Comparison of ENCODE assay signal across 21 mouse cellular contexts in genomic region chr2:8818127-8818526, GRCm38 (mm10).
A peak's percentile ranks its signal among the peaks of the same experiment; 100 is the strongest.
DNase-seq lines count a peak whose midpoint lies in the region; ATAC-seq and TF ChIP-seq lines count a peak whose summit lies in the region.
"Had no signal": no experiment of that assay in that cellular context is flagged by ENCODE, and none has a peak within 500 bp of the region (broad histone marks: within the 10 kb centered on the region; RNA-seq: fewer than 3 reads in every experiment).

No protein-coding gene starts in this region.

- H3K4me2 ChIP-seq in embryonic facial prominence, embryonic 11.5 days (ENCODE audit: low read depth, low read length), result no peak overlapping the region
- H3K4me2 ChIP-seq in myocyte (ENCODE audit: low read depth), result peak overlapping the region; percentile 16
- H3K4me2 ChIP-seq: embryonic facial prominence, embryonic 15.5 days; hindbrain, embryonic 14.5 days; limb, embryonic 15.5 days; midbrain, embryonic 11.5 days; neural tube, embryonic 15.5 days had no signal

- H3K9ac ChIP-seq in embryonic facial prominence, embryonic 11.5 days (replicated peaks; ENCODE audit: low read length), result no peak overlapping the region
- H3K9ac ChIP-seq: embryonic facial prominence, embryonic 15.5 days; hindbrain, embryonic 14.5 days; limb, embryonic 15.5 days; liver, embryonic 14.5 days; neural tube, embryonic 15.5 days had no signal

- no peak overlapping the region for H3K4me3 ChIP-seq in embryonic facial prominence, embryonic 11.5 days (ENCODE audit: low read depth, low read length)
- no peak overlapping the region for H3K4me3 ChIP-seq in embryonic facial prominence, embryonic 10.5 days
- no peak overlapping the region for H3K4me3 ChIP-seq in kidney, adult 2 months (ENCODE audit: insufficient read depth, low read depth, low read length)
- H3K4me3 ChIP-seq in myocyte, result no peak overlapping the region
- H3K4me3 ChIP-seq: embryonic facial prominence, embryonic 15.5 days; gastrocnemius, adult 2 months; limb, embryonic 15.5 days; neural tube, embryonic 15.5 days had no signal

- WGBS in embryonic facial prominence, embryonic 11.5 days, result 53% methylated on average over 5 of the region's 5 CpGs
- WGBS in embryonic facial prominence, embryonic 10.5 days, result 70% methylated on average over 5 of the region's 5 CpGs
- 26% methylated on average over 5 of the region's 5 CpGs for WGBS in kidney, adult 2 months

- no peak overlapping the region for H3K27ac ChIP-seq in embryonic facial prominence, embryonic 11.5 days (replicated peaks; ENCODE audit: low read depth, low read length)
- no peak overlapping the region for H3K27ac ChIP-seq in embryonic facial prominence, embryonic 10.5 days (replicated peaks)
- no peak overlapping the region for H3K27ac ChIP-seq in kidney, adult 2 months (ENCODE audit: insufficient read depth, low read depth, low read length)
- H3K27ac ChIP-seq: embryonic facial prominence, embryonic 15.5 days; gastrocnemius, adult 2 months; hindbrain, embryonic 14.5 days; limb, embryonic 15.5 days; liver, embryonic 14.5 days; neural tube, embryonic 15.5 days had no signal

- H3K36me3 ChIP-seq in embryonic facial prominence, embryonic 11.5 days (replicated peaks; ENCODE audit: control insufficient read depth, insufficient read depth, low read depth, low read length), result no peaks in the 10 kb centered on the region
- H3K36me3 ChIP-seq in embryonic facial prominence, embryonic 10.5 days (replicated peaks), result no peaks in the 10 kb centered on the region
- H3K36me3 ChIP-seq in kidney, adult 2 months (ENCODE audit: control insufficient read depth, insufficient read depth, low read length), result no peaks in the 10 kb centered on the region
- no peaks in the 10 kb centered on the region for H3K36me3 ChIP-seq in myocyte (ENCODE audit: control insufficient read depth, insufficient read depth)
- H3K36me3 ChIP-seq: embryonic facial prominence, embryonic 15.5 days; limb, embryonic 15.5 days; neural tube, embryonic 15.5 days had no signal

- DNase-seq in embryonic facial prominence, embryonic 11.5 days (ENCODE audit: low spot score), result peak; percentile 13
- DNase-seq in embryonic facial prominence, embryonic 10.5 days (ENCODE audit: low spot score), result no peak
- DNase-seq in kidney, postnatal 14 days, result peak; percentile 3
- no peak for DNase-seq in kidney, adult 2 months
- peak; percentile 17 for DNase-seq in lung, postnatal 10 days
- no peak for DNase-seq in lung, postnatal 25 days (ENCODE audit: low spot score)
- DNase-seq in right cerebral cortex, adult 18-20 months, result no peak
- DNase-seq: adrenal gland, postnatal 36 days; cerebellum, adult 9-10 months; gastrocnemius, adult 2 months; heart, postnatal 36 days; thymus, postnatal 25 days had no signal

- H3K4me1 ChIP-seq in embryonic facial prominence, embryonic 11.5 days (ENCODE audit: control insufficient read depth, insufficient read depth, low read length), result no peaks in the 10 kb centered on the region
- no peaks in the 10 kb centered on the region for H3K4me1 ChIP-seq in embryonic facial prominence, embryonic 10.5 days
- H3K4me1 ChIP-seq in kidney, adult 2 months (ENCODE audit: control insufficient read depth, insufficient read depth, low read length), result no peaks in the 10 kb centered on the region
- H3K4me1 ChIP-seq: embryonic facial prominence, embryonic 15.5 days; limb, embryonic 15.5 days; neural tube, embryonic 15.5 days had no signal

- no peaks in the 10 kb centered on the region for H3K27me3 ChIP-seq in embryonic facial prominence, embryonic 11.5 days (ENCODE audit: control insufficient read depth, insufficient read depth, low read length)
- H3K27me3 ChIP-seq in embryonic facial prominence, embryonic 10.5 days (replicated peaks; ENCODE audit: low read depth, poor library complexity, severe bottlenecking), result no peaks in the 10 kb centered on the region
- no peaks in the 10 kb centered on the region for H3K27me3 ChIP-seq in kidney, adult 2 months (replicated peaks; ENCODE audit: control insufficient read depth, insufficient read depth, low read length)
- no peaks in the 10 kb centered on the region for H3K27me3 ChIP-seq in myocyte (ENCODE audit: control insufficient read depth, insufficient read depth, insufficient read length)
- H3K27me3 ChIP-seq: embryonic facial prominence, embryonic 15.5 days; limb, embryonic 15.5 days; neural tube, embryonic 15.5 days had no signal

- no peak for ATAC-seq in embryonic facial prominence, embryonic 11.5 days (replicated peaks; ENCODE audit: insufficient number of reproducible peaks, low FRiP score, low TSS enrichment, low read depth)
- ATAC-seq: forebrain, embryonic 14.5 days; inflammation-experienced regulatory T-cells, adult 6 months had no signal

- no peaks in the 10 kb centered on the region for H3K79me2 ChIP-seq in myocyte (ENCODE audit: control insufficient read depth, insufficient read depth)

- H3K9me3 ChIP-seq in embryonic facial prominence, embryonic 11.5 days (replicated peaks; ENCODE audit: control insufficient read depth, low read length), result no peaks in the 10 kb centered on the region
- no peaks in the 10 kb centered on the region for H3K9me3 ChIP-seq in embryonic facial prominence, embryonic 10.5 days
- H3K9me3 ChIP-seq: embryonic facial prominence, embryonic 15.5 days; limb, embryonic 15.5 days; neural tube, embryonic 15.5 days had no signal

- H3ac ChIP-seq in myocyte (ENCODE audit: control insufficient read depth, insufficient read length), result no peak overlapping the region

- TF ChIP-seq POLR2A in kidney, adult 2 months (IDR thresholded peaks at IDR 0.05; ENCODE audit: low read depth, low read length), result no peak
- TF ChIP-seq POLR2A in myocyte (IDR thresholded peaks at IDR 0.05; ENCODE audit: insufficient read length, low read depth), result no peak

- no peak for TF ChIP-seq CTCF in kidney, adult 2 months (conservative IDR thresholded peaks at IDR 0.05; ENCODE audit: insufficient read depth, insufficient read length, low read depth, low read length)

TF ChIP-seq in myocyte, 11 proteins besides CTCF, POLR2A, EP300 and RAD21:
- TF ChIP-seq USF1 (IDR thresholded peaks at IDR 0.05; ENCODE audit: low read depth) (peak; percentile 36), MYOD1 (IDR thresholded peaks at IDR 0.05; ENCODE audit: control insufficient read depth in 1 of 3, insufficient read length in 2 of 3, low read depth in 2 of 3) (peak; percentile 44 to 49 (median 45)), CEBPB (IDR thresholded peaks at IDR 0.05; ENCODE audit: insufficient read depth, poor library complexity, severe bottlenecking) (no peak)

Comparison
In these comparisons a context has a peak if more than half of its experiments do, and no peak if none do; other contexts are left out.
1. DNase-seq: peak in embryonic facial prominence, embryonic 11.5 days (single experiment), kidney, postnatal 14 days (single experiment) and lung, postnatal 10 days (single experiment); none in embryonic facial prominence, embryonic 10.5 days (single experiment), kidney, adult 2 months (single experiment), lung, postnatal 25 days (single experiment) and right cerebral cortex, adult 18-20 months (single experiment).